Mouse (Mus musculus): ENCODE measurements around the gene D6Wsu163e.

D6Wsu163e gene

GRCm38 (mm10) chr6:127006551-127006950 is 66.8 kb downstream of the D6Wsu163e start:
- DNase-seq (ENCODE audit: low spot score) = no peak

GRCm38 (mm10) chr6:127010021-127010420 is 70.3 kb downstream of the D6Wsu163e start:
- no peak for DNase-seq (ENCODE audit: low spot score)

GRCm38 (mm10) chr6:127011947-127012535 is 72.3 kb downstream of the D6Wsu163e start:
- DNase-seq (ENCODE audit: low spot score) = no peak

DNA sequence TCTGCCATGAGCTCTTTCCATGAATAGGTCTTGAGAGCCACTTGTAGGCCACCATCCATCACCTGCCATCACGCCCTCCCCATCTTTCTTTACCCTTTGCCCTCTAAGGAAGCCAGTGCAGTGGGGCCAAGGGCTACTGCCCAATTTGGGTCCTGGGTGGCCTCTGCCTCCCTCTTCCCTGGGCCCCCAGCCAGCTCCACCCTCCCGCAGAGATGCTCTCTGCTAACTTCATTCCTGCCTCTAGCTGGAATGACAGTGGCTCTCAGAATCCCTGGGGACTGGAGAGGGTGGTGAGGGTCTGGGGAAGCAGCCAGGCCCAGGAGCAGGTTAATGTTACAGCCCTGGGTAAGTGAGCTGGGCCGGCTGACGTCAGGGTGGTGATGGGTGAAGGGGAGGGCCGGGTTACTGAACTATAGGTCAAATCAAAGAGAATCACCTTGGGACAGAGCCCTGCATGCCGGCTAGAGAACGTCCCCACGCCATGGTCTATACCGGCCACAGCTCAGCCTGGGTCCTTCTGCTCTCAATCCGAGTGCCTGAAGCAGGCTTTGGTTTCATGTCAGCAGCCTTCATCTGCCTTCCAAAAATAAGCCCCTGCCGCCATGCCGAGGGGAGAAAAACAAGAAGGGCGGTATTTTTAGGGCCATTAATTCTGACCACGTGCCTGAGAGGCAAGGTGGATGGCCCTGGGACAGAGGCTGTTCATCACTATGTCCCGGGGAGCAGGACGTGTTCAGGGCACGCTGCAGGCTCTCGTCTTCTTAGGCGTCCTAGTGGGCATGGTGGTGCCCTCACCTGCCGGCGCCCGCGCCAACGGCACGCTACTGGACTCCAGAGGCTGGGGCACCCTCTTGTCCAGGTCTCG is 75.4 kb downstream of the D6Wsu163e start, which contains the start of gene Fgf6:
Gene Fgf6, plus strand, starts transcription at position 681 of the 865 bp plus-strand sequence.
- no peak for DNase-seq (ENCODE audit: low spot score)

- DNase-seq (ENCODE audit: low spot score) = no peak
Observed at GRCm38 (mm10) chr6:127019254-127019653, 79.5 kb downstream of the D6Wsu163e start.

DNA sequence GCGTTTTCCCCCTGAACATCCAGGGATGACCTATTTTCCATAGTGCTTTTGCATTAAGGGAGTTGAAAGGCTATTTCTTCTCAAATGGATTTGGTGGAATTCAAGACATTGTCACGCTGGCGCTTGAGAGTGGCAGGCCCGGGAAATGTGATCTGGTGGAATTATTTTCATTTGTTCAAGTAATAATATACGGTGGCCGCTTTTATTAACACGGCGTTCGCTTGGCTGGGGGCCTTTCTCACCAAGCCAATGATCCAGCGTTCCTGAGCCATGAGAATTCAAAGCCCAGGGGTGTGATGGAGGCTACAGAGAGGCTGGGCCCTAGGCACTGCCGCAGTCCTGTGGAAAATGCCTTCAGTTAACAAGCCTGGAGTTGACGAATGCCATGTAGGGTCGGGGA is 80.7 kb downstream of the D6Wsu163e start:
- DNase-seq (ENCODE audit: low spot score) = no peak

DNA sequence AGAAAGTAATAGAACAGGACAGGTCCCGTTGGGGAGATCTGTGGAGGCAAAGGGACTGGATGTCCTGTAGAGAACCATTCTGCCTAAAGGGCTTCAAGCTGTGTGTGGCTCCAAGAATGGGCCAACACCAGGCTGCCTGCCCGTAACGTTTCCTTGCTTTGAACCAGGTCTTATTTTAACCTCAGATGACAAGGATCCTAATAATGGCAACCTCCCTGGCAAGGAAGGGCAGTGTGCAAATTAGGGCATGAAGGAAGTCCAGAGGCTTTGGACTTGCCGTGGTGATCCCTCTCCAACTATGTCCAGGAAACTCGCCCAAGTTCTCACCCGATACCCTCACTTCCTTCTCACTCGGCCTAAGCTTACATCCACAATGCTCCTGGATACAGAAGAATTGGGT is 85.1 kb downstream of the D6Wsu163e start:
- DNase-seq (ENCODE audit: low spot score) = no peak

Measured in urinary bladder, postnatal 10 days (tissue).